Mouse (Mus musculus): ENCODE results near the gene Ifnab.

Gene Ifnab

GRCm38 (mm10) chr4:88691259-88691658 is at the start of gene Ifnab:
Gene Ifnab (minus strand): TSS chr4:88691359.
- no peak for DNase-seq

DNA sequence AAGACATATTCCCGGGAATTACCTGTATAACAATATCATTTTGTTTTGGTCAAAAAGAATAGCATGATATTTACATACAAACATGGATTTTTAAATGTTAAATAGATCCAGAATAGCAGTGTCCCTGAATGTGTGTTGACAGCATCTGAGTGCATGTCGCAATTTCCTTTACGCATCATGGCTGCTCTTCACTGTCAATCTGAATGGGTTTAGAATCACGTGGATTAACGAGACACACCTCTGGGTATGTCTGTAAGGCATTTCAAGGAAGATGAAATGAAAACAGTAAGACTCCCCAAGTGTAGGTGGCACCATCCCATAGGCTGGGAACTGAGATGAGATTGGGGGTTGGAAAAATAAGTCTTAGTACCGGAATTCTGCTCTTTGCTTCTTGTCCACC is 47.9 kb upstream of the Ifnab start:
- DNase-seq = no peak

DNA sequence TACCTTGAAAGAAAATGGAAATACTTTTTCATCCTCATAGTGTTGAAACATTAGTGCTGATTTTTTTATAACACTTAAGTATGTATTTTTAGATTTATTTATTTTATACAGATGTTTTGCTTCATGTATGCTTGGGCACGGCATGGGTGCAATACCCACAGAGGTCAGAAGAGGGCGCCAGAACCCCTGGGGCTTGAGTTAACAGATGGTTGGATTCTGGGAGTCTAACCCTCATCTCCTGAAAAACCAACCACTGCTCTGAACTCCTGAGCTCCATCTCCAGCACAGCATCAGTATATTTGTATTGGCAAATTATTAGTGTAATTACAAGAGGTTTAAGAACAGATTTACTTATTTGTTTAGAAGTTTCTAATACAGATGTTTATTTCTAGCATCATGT is 47.3 kb upstream of the Ifnab start:
- no peak for DNase-seq

- DNase-seq = peak in 1 of 2 experiments; percentile 28
Measured at GRCm38 (mm10) chr4:88727324-88727723, 36.2 kb upstream of the Ifnab start.

DNA sequence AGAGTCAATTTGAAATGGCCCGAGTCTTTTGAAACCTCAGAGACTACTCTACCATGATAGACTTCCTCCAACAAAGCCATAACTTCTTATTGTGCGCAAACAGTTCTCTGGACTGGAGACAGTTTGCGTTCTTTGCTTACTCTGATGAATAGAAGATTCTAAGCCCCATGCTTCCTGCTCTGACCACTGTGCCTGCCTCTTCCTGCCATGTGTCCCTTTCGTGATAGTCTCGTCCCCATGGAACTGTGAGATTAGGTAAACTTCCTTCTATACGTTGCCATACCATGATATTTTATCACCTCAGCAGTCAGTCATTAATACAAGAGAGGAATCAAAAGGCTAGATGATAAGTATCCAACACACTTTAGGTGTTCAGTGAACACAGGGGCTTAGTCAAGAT is 35.6 kb upstream of the Ifnab start:
- no peak for DNase-seq

DNA sequence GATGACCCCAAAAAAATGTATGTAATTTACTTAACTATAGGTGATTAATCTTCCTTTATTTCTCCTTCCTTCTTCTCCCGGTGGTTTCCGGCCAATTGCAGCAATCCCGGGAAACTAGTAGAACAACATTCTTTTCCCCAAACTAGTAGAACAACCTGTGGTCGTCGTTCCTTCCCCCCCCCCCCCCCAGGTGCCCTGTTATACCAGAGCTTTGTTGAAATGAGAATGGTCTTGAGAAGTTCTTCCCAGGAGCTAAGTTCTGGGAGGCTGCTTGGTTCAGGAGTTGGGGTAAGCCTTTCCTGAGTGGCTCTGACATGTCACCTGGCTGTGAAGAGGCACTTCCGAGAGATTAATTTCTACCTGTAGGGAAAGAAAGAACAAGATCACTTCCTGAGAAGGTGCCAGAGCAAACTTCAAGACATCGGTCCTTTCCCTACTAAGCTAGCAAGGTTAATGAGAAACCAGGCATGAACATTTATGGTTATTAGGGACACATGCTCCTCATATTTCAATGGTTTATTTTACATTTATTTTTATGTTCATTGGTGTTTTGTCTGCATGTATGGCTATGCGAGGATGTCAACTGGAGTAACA is 32.4 kb upstream of the Ifnab start:
- DNase-seq = no peak

DNA sequence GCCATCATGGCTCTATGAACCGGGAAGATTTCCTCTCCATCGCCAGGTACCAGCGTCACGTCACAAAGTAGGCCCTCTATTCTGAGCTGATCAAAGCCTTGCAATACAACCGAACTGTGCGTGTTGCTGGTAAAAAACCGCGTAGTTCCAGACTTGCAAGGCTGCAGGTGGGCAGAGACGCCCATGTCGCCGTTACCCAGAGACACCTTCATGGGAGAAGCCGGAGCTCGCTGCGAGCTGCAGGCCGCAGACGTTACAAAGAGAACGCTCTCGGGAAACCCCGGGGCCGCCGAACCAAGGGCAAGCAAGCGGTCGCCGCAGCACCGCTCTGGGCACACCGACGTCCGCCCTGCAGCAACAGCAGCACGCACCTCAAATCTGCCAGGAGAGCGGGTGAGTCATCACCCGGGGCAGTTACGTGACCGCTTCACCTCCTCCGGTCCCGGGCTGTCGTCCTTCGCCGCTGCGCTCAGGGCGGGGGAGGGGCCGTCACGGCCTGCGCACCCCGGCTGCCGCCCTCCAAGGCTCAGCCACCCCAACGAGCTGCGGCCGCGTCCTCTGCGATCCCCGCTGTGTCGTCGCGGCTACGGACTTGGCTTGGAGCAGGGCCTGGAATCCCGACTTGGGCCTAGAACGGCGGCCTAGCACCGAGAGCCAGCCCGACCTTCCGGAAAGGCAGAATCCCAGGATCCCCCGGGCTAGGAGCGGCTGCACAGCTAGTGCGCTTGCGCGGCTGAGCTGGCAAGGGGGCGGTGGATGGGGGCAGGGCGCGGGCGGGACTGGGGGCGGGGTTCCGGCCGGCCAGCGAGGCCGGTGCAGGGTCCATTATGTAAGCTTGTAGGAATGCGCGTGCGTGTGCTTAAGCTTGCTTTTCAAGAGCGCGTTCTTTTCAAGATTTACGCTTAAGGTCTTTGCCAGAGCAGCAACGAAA is 30.9 kb upstream of the Ifnab start, which contains the start of the genes Gm26566 and Klhl9:
TSS of gene Gm26566 (plus strand) at position 15 of the 931 bp plus-strand sequence.
TSS of gene Klhl9 (minus strand) at position 675 of the 931 bp plus-strand sequence.
- DNase-seq = peak; percentile 79 to 81

DNA sequence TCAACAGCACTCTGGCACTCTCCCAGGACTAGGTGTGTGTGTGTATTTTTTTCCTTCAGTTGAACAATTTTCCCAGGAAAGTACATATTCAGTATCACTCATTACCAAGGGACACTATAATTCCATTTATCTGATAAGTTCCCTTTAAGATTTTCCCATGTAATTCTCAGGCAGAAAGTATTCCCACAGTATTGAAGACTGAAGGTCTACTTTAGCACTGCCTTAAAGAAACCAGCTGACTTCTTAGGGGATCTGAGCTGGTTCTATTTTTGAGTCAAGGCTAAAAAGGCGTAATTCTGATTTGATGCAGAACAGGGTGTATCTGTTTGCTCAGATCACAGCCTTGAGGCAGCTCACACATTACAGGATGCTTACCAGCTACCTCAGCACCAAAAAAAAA is 27.6 kb upstream of the Ifnab start:
- no peak for DNase-seq

DNA sequence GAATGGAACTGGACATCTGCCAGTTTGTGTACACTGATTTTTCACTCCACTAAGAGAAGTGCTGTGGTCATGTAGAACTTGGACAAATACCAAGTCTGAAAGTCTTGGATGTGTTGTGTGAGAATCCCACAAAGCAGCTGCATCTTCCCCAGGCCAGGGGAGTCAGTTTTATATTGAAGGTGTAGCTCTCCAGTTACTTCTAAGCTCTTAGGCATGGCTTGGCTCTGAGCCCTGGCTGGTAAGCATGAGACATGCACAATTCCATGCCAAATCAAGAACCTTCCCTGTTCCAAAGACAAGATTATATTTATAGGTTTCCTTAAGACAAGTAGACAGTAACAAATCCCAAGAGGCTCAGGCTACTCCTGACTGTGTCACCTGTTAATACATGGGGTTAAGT is 23.9 kb upstream of the Ifnab start:
- no peak for DNase-seq

DNA sequence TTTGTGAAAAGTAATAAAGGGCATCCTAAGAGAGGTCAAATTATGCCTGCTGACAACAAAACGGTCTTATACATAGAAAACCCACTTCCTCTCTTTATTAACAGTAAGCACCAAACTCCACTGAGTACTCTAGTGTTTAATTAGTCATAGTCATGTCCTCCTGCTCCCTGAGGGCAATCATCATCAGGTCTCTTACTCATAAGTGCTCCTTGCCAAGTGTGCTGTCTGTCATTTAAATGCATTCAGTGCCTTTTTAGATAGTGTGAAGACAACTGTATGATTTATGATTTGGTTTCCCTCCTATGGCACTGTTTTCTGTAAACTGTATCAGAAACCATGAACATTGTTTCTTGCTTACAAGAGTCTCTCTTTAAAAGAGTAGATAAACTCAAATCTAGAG is 23.1 kb upstream of the Ifnab start:
- no peak for DNase-seq

DNA sequence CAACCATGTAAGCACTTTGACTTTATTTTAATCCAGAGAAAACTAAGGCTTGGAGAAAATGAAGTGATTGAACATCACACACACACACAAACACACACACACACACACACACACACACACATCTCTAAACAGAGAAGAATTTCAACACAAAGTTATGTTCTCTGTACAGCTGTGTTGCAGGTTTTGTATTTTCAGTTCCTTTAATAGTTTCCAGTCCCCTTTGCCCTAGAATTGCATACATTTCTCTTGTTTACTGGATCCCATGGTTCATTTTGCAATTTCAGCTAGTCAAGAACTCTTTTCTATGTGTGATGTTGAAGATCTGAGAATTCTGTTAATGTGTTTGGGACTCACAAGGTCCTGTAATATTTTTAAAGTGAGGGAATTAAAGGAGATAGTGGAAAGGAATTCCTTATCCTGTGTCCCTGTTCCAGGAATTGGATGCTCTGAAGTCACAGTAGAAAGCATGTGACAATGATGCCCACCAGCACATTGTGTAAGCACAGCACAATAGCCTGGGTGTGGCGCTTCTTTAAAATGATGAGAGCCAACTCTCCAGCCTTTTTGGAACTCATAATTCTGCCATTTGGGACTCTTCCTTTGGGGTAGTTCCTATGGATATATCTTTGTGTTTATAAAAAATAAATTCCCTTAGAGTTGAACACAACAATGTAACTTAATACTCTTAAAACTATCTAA is 16.1 kb upstream of the Ifnab start:
- no peak for DNase-seq

DNA sequence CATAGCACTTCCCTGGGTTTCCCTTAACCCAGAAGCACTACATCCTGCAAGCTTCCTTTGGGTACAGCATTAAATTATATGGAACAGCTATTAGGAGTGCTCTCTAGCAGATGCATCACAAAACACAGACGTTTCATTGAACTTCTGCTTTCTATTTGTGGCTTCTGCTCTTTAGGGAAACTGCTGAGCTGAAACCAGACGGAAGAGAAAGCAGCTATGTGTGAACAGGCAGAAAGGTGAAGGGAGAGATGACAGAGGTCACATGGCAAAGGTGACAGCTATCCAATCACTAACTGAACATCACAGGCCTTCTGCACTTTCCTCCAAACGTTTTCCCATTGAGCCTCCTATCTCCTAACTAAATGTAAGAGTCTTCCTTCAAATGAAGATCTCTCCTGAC is 14.8 kb upstream of the Ifnab start:
- DNase-seq = no peak

DNA sequence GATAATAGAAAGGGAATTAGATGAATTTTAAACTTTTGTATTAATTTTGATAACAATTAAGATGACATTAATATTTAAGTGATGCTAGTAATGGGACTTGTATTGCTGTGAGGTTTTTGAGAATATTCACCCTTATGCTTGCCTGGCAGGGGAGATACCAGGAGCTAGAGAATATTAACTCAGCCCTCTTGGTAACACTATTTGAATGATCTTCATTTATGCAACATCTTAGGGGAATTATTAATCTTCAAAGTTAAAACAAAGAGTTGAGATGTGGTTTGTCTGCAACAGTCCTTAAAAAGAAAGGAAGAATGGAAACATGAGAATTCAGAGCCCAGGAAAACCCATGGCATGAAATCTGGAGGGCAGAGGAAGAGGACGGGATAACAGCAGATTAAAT is 8.1 kb upstream of the Ifnab start:
- no peak for DNase-seq

GRCm38 (mm10) chr4:88698781-88699180 is 7.6 kb upstream of the Ifnab start:
- DNase-seq = no peak

DNA sequence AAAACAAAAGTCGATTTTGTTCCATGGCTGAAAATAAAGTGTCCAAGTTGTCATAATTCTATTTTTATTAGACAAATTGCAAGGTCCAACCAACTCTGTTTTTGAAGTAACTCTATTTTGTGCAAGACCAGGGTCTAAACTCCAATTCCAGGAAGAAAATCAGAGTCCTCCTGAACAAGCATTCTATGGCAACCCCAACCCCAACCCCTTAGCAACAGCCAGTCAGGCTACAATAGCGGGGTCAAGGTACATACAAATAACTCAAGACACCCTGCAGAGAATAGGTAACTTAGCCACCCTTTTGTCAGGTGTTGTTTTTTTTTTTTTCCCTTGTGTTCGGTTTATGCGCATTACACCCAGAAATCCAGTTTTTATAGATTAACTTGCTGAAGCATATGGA is 6.6 kb upstream of the Ifnab start:
- no peak for DNase-seq

DNA sequence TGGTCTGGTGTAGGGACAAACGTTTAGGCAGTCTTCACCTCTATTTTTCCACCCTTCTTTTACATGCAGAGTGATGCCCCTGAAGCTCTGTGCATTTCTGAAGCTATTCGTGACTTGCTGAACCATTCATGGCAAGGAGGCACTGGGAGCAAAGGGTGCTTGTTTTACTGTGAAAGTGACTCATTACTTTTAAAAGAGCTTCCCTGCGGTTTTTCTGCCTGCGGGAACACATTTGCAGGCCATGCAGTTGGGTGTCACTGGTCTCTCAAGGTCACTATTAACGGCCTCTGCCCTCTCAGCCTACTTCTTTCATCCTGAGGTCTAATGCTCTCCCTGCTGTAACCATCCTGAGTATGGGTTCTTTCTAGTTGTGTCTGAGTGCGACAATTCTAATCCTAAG is 5.9 kb upstream of the Ifnab start:
- DNase-seq = no peak

GRCm38 (mm10) chr4:88696237-88696884 is 5.2 kb upstream of the Ifnab start:
- DNase-seq = peak; percentile 40 to 44

DNA sequence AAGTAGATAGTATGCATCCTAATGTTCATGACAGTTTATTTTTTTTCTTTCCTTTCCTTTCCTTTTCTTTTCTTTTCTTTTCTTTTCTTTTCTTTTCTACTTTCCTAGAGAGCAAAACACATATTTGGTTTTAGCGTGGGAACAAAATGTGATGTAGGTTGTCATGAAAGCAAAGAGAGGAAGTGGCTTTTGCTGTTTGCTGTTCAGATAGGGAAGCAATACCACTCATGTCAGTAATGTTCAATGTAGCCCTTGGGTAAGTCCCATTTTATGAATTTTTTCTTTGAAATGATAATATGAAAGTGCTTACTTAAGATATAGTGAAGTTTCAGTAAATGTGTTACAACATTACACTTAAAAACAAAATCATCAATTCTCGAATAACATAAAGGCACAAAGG is 2.2 kb upstream of the Ifnab start:
- no peak for DNase-seq

DNA sequence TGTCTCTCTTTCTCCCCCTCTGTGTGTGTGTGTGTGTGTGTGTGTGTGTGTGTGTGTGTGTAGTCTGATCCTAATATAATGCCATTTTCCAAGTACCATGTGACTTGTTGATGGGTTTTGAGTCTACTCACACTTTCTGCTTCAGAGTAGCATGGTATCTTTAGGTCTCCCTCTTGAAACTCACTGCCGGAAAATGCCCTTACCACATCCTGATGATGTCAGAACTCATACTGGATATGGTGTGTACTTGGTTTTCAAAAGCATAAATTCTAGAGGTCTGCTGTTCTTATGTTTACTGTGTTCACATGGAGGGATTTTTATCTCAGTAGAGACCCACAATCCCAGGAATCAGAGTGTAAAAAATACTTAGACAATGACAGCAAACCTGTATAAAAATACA is 1.4 kb upstream of the Ifnab start:
- DNase-seq = no peak

- no peak for DNase-seq
Measured at GRCm38 (mm10) chr4:88683812-88684211, 7.3 kb downstream of the Ifnab start, which contains the start of gene Ifna2. Gene Ifna2 (minus strand): TSS chr4:88683912.

DNA sequence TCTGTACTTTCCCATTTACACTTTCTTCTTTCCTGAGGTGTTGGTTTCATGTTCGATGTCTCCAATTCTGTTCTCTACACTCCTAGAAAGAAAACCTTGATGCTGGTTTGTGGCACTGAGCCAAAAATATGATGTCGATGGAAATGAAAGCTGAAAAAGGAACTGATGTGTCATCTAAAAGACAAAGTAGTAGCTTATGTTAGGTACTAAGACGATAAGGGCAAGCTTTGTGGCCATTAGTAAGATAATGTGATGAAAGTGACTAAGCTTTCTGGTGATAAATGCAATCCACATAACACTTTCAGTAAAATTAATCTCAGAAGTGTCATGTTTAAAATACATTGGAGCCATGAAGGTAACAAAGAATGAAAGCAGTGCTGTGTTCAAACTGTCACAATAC is 9.8 kb downstream of the Ifnab start:
- no peak for DNase-seq

DNA sequence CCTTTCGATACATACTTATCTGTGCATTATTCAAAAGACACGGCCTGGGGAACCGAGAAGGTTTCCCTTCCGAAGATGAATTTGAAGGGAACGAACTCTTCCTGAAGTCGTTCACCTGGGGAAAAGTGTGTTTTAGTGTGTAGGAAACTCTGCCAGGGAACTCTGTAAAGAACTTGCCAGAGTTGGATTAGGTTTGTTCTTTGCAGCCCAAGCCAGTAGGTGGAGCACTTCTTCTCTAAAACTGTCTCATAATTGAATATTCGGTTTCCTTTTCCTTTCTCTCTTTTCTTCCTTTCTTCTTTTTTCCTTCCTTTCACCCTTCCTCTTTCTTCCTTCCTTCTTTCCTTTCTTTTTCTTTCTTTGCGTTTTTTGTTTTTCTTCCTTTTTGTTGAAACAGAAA is 10.8 kb downstream of the Ifnab start:
- DNase-seq = no peak

- DNase-seq = no peak
Measured at GRCm38 (mm10) chr4:88676824-88677223, 14.3 kb downstream of the Ifnab start, which contains the start of gene Ifna16. Gene Ifna16 (minus strand): TSS chr4:88676924.

Measured in thymus, adult 18-20 months (tissue).